Mouse (Mus musculus) induced T-regulatory cell, adult 2 months (primary cell): ENCODE measurements around the gene Adamts12.
A peak's percentile ranks its signal among the peaks of the same experiment; 100 is the strongest.

Experiments
- DNase-seq: peaks from one replicate; pipeline ENCODE4 v3.0.0-alpha.2; 2012; ENCODE audit warnings: low read depth

Gene Adamts12

GRCm38 (mm10) chr15:11292246-11292645 lies 227.7 kb downstream of the Adamts12 start:
- no peak for DNase-seq

DNA sequence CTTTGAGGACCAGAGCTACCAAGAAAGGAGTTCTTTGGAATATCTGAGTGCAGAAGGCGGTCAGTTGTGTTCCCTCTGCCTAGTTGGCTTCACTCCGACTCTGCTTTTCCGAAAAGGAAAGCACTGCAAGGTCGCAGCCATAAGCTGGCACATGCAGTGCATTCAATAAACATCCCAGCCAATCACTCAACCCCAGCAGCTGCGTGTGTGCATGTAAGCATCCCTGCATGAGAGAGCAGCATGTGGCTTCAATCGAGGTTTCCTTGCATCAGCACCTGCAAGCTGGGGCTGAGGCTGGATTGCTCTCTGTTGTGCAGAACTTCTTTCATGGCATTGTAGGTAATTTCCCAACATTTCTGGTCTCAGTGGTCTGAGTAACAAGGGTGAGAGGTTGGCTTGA lies 230.4 kb downstream of the Adamts12 start:
- no peak for DNase-seq

DNA sequence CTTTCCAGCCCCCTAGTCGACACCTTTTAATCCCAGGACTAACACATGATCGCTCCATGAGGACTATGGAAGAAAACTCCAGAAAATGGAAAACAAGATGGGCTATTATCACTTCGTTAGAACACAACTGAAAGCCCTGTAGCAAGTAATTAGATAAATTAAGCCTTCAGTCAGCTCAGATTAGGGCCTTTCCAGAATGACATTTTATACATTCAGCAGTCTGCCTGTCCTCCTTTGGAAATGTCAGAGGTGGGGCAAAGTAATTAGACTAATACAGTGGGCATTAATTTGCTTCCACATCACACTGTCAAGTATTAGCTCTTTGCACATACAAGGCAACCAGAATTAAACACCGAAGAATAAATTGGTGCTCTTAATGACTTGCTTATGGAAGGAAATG lies 233.4 kb downstream of the Adamts12 start:
- no peak for DNase-seq

- DNase-seq: no peak
Measured at GRCm38 (mm10) chr15:11317077-11317476, 252.5 kb downstream of the Adamts12 start.

- peak; percentile 50 for DNase-seq
Measured at GRCm38 (mm10) chr15:11320481-11320880, 255.9 kb downstream of the Adamts12 start.

GRCm38 (mm10) chr15:11339467-11340180 lies 275.0 kb downstream of the Adamts12 start:
- no peak for DNase-seq

- DNase-seq: no peak
Measured at GRCm38 (mm10) chr15:11355865-11356264, 291.3 kb downstream of the Adamts12 start.

DNA sequence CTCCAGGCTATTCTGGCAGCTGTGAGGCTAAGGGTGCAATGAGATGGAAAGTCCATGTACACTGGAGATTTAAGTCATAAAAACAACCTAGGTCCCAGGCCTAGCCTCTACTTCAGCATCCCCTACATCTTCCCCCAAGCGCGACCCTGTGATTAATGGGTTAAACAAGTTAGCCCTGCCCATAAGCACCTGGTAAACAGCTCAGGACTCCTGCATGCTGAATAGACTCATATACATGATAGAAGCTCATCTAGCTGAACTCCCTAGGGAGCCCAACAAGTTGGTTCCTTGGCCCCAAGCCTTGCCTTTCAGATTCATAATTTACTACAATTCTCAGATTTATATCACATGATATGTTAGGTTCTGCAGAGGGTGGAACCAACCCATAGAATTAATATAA lies 292.9 kb downstream of the Adamts12 start:
- DNase-seq: no peak

DNA sequence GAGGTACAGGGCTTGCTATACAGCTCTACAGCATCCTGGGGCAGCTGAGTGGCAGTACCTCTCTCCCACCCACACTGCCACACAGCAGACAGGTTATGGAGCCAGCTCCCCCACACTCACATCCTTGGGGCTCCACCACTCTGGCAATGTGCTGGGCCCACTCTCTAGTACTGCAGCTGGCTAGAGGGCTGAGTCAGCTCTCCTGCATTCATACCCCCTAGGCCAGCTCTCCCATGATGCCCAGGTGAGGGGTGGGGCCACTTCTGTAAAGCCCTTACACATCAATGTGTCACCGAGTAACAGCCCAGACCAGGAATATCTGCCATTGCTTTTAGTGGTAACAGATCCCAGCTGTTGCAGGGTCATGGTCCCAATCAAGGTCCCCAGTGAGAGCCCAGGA lies 296.3 kb downstream of the Adamts12 start:
- no peak for DNase-seq

- DNase-seq: no peak
Measured at GRCm38 (mm10) chr15:11361824-11362223, 297.2 kb downstream of the Adamts12 start.

DNA sequence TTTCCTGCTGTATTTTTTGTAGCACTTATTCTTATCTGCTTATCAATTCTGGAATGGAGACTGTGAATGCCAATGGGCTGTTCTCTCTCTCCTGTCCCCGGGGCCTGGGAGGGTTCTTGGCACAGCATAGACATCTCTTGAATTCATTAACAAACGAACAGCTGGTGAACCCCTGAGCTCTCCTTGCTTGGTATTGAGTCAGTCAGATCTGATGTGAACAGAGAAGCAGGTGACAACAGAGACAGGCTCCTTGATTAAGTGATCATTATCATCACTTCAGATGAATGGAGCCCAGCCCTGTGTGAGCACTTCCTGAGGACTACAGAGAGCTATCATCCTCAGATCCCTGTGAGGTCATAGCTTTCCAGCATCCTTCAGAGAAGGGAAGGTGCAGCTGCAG lies 299.5 kb downstream of the Adamts12 start:
- no peak for DNase-seq

DNA sequence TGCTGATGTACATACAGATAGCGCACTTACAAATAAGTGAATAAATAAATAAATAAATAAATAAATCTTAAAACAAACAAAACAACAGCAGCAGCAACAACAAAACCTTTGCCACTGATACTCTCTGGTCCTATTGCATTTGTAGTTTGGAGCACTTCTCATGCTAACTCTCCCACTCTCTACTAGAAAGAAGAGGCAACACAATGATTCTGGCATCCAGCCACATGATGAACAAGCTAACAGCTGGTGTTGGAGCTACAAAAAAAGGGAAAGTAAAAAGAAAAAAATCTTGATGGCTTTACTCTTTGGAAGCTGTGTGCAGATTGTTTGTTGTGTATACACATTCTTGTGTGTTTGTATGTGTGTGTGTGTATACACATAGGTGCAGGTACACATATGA lies 300.2 kb downstream of the Adamts12 start:
- no peak for DNase-seq

GRCm38 (mm10) chr15:11369572-11369971 lies 305.0 kb downstream of the Adamts12 start:
- DNase-seq: no peak

- DNase-seq: no peak
Measured at GRCm38 (mm10) chr15:11370477-11371085, 306.0 kb downstream of the Adamts12 start.

DNA sequence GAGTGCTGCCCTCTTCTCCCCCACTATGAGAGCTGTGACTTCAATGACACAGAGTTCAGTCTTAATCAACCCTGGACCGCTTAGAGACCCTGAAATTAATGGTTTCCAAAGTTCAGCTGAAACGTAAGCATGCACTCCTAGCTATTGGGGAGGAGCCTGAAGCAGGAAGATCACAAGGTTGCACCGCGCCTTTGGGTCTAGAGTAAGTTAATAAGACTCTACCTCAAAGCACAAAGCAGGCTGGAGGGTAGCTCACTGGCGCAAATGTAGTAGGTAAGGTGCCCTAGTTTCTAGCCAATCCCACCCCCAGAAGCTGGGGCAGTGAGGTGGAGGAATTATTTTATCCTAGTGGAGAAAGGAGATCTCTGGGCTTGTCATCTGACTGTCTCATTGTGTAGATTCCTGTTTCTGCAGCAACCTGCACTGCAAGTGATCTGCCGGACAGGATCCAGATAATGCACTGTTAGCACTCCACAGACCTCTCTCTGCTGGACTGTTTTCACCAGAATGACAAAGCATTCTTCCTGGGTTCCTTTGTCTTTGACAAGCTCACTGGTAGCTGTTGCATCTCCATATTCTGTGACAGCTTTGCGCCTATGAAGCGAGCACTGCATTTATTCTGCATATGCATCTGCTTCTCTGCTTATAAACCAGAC lies 315.0 kb downstream of the Adamts12 start:
- DNase-seq: no peak

DNA sequence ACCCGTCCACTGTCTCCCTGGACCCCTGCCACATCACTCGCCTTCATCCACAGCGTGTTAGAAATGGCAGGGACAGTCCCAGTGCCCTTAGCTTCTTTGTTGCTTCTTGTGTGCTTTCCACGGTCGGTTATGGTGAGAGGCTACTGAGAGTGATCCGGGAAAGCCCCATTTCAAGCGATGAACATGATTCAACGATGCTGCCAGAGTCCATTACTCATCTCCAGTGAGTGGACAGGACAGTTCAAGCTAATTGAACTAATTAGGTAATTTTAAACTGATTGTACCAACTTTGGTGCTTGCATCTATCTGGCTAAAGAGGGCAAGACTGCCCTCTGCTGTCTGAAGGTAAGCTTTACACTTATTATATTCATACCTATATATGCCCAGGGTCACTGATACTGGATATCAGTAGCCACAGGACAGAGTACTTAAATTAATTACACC lies 315.5 kb downstream of the Adamts12 start:
- peak; percentile 55 for DNase-seq

GRCm38 (mm10) chr15:11380616-11381015 lies 316.0 kb downstream of the Adamts12 start:
- DNase-seq: no peak

DNA sequence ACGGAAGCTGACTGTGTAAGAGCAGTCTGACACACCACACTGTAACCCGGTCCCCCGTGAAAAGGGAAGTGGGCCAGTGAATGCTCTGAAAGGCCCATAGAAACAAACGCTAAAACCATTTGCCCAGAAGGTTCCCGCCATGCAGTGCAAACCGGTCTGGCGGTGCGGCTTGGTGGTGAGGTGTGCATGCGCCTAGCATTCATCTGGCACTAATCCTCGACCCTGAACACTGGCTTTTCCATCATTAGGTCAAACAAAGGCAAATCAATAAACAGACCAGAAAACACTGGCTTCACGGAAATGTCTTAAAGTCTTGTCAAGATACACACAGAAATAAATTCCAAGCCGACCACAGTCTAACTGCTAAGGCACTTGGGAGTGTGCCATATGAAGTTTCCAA lies 318.0 kb downstream of the Adamts12 start:
- no peak for DNase-seq

- DNase-seq: no peak
Measured at GRCm38 (mm10) chr15:11383796-11384195, 319.2 kb downstream of the Adamts12 start.

GRCm38 (mm10) chr15:11392903-11393302 lies 328.3 kb downstream of the Adamts12 start:
- no peak for DNase-seq

DNA sequence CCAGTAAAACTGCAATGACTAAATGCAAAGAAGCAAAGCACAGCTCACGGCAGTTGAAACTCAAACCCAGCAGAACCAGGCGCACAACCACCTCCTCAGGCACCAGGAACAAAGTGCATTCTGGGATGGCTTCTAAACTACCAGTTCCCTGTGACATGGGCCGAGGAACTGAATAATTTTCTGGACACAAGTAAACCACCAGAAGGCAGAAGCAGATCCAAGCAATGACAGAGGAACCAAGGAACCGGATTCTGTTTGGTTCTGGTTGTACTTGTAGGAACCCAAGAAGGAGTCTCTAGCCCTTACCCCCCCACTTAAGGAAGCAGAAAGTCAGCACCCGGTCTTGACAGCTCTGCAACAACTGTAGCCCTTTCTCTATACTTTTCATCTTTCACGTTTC lies 331.8 kb downstream of the Adamts12 start:
- no peak for DNase-seq
